Mouse (Mus musculus): Measurements from ENCODE around the gene Slc1a1.

GRCm38 (mm10) chr19:28927396-28927795, 92.5 kb downstream of the Slc1a1 start:
- TF ChIP-seq POLR2A (IDR thresholded peaks at IDR 0.05; ENCODE audit: insufficient read depth, low read length) (no peak), CTCF (IDR thresholded peaks at IDR 0.05; ENCODE audit: low read depth, low read length) (no peak), EP300 (IDR thresholded peaks at IDR 0.05; ENCODE audit: insufficient read depth, low read depth, low read length) (no peak)
